Mouse (Mus musculus): Measurements from ENCODE around the gene Bpifb3. TPM values are rescaled to one million over a fixed set of nuclear protein-coding genes. Genes with fewer than 3 reads are reported as not detected.

Gene Bpifb3
- 0.44 and 0.51 TPM in 2 replicates for polyA plus RNA-seq (2015; fragmentation: Nextera tagmentation; extraction: Ambion mirVana)

GRCm38 (mm10) chr2:153917930-153918329 is at the start of gene Bpifb3:
Bpifb3 (plus strand) TSS chr2:153918230.
- no peak for DNase-seq (ENCODE audit: low spot score)

GRCm38 (mm10) chr2:153870984-153871383 is 47.0 kb upstream of the Bpifb3 start, which contains the start of gene Sun5:
Sun5 (minus strand) TSS chr2:153871084.
- DNase-seq (ENCODE audit: low spot score): no peak

- no peak for DNase-seq (ENCODE audit: low spot score)
Observed at GRCm38 (mm10) chr2:153874745-153875144, 43.3 kb upstream of the Bpifb3 start, which contains the start of gene Bpifb2. Bpifb2 (plus strand) TSS chr2:153875045.

GRCm38 (mm10) chr2:153899111-153899510 is 18.9 kb upstream of the Bpifb3 start:
- DNase-seq (ENCODE audit: low spot score): no peak

GRCm38 (mm10) chr2:153900088-153900487 is 17.9 kb upstream of the Bpifb3 start, which contains the start of gene Bpifb6:
Bpifb6 (plus strand) TSS chr2:153900388.
- DNase-seq (ENCODE audit: low spot score): no peak

GRCm38 (mm10) chr2:153902726-153903125 is 15.3 kb upstream of the Bpifb3 start:
- no peak for DNase-seq (ENCODE audit: low spot score)

GRCm38 (mm10) chr2:153906626-153907025 is 11.4 kb upstream of the Bpifb3 start:
- no peak for DNase-seq (ENCODE audit: low spot score)

- DNase-seq (ENCODE audit: low spot score): no peak
Observed at GRCm38 (mm10) chr2:153914151-153914550, 3.9 kb upstream of the Bpifb3 start.

GRCm38 (mm10) chr2:153921246-153921645 is 3.2 kb downstream of the Bpifb3 start:
- DNase-seq (ENCODE audit: low spot score): no peak

- peak; percentile 52 for DNase-seq (ENCODE audit: low spot score)
Observed at GRCm38 (mm10) chr2:153929871-153930413, 11.9 kb downstream of the Bpifb3 start.

- DNase-seq (ENCODE audit: low spot score): no peak
Observed at GRCm38 (mm10) chr2:153931125-153931524, 13.1 kb downstream of the Bpifb3 start.

- no peak for DNase-seq (ENCODE audit: low spot score)
Observed at GRCm38 (mm10) chr2:153933311-153933710, 15.3 kb downstream of the Bpifb3 start.

GRCm38 (mm10) chr2:153935348-153935747 is 17.3 kb downstream of the Bpifb3 start:
- DNase-seq (ENCODE audit: low spot score): no peak

GRCm38 (mm10) chr2:153937843-153938242 is 19.8 kb downstream of the Bpifb3 start, which contains the start of gene Bpifb4:
Bpifb4 (plus strand) TSS chr2:153938212.
- no peak for DNase-seq (ENCODE audit: low spot score)

- DNase-seq (ENCODE audit: low spot score): peak; percentile 59
Observed at GRCm38 (mm10) chr2:153943537-153943936, 25.5 kb downstream of the Bpifb3 start.

- DNase-seq (ENCODE audit: low spot score): no peak
Observed at GRCm38 (mm10) chr2:153944567-153944966, 26.5 kb downstream of the Bpifb3 start.

- DNase-seq (ENCODE audit: low spot score): peak; percentile 64
Observed at GRCm38 (mm10) chr2:153952897-153953296, 34.9 kb downstream of the Bpifb3 start.

- peak; percentile 77 for DNase-seq (ENCODE audit: low spot score)
Observed at GRCm38 (mm10) chr2:153953836-153954235, 35.8 kb downstream of the Bpifb3 start.

- DNase-seq (ENCODE audit: low spot score): no peak
Observed at GRCm38 (mm10) chr2:153962821-153963331, 44.8 kb downstream of the Bpifb3 start.

GRCm38 (mm10) chr2:153963334-153963733 is 45.3 kb downstream of the Bpifb3 start:
- DNase-seq (ENCODE audit: low spot score): no peak

- DNase-seq (ENCODE audit: low spot score): no peak
Observed at GRCm38 (mm10) chr2:153970221-153970620, 52.2 kb downstream of the Bpifb3 start.

GRCm38 (mm10) chr2:153974582-153974981 is 56.6 kb downstream of the Bpifb3 start, which contains the start of gene Bpifa6:
Bpifa6 (plus strand) TSS chr2:153974945.
- DNase-seq (ENCODE audit: low spot score): no peak
